Mouse (Mus musculus): ENCODE results near the gene Il4.

Gene Il4

GRCm38 (mm10) chr11:53615575-53615974, 2.9 kb downstream of the Il4 start:
- no peak for DNase-seq (ENCODE audit: low read depth, low spot score)
- H3K27me3 ChIP-seq (ENCODE audit: control insufficient read depth, insufficient read depth, low read length, poor library complexity, severe bottlenecking): no peaks in the 10 kb centered on the region

GRCm38 (mm10) chr11:53615172-53615571, 3.3 kb downstream of the Il4 start:
- Histone ChIP-seq H3K36me3 (ENCODE audit: control insufficient read depth, insufficient read depth, low read length, poor library complexity, severe bottlenecking) (no peaks in the 10 kb centered on the region), H3K27me3 (ENCODE audit: control insufficient read depth, insufficient read depth, low read length, poor library complexity, severe bottlenecking) (no peaks in the 10 kb centered on the region)
- no peak for DNase-seq (ENCODE audit: low read depth, low spot score)

More at GRCm38 (mm10) chr11:53615575-53615974, 2.9 kb downstream of the Il4 start:
- no peaks in the 10 kb centered on the region for H3K36me3 ChIP-seq (ENCODE audit: control insufficient read depth, insufficient read depth, low read length, poor library complexity, severe bottlenecking)

GRCm38 (mm10) chr11:53609672-53610071, 8.8 kb downstream of the Il4 start:
- DNase-seq (ENCODE audit: low read depth, low spot score): peak; percentile 25
- no peaks in the 10 kb centered on the region for H3K36me3 ChIP-seq (ENCODE audit: control insufficient read depth, insufficient read depth, low read length, poor library complexity, severe bottlenecking)

GRCm38 (mm10) chr11:53609231-53609630, 9.2 kb downstream of the Il4 start:
- H3K36me3 ChIP-seq (ENCODE audit: control insufficient read depth, insufficient read depth, low read length, poor library complexity, severe bottlenecking): no peaks in the 10 kb centered on the region
- no peaks in the 10 kb centered on the region for H3K27me3 ChIP-seq (ENCODE audit: control insufficient read depth, insufficient read depth, low read length, poor library complexity, severe bottlenecking)
- DNase-seq (ENCODE audit: low read depth, low spot score): peak; percentile 41

More at GRCm38 (mm10) chr11:53609672-53610071, 8.8 kb downstream of the Il4 start:
- no peaks in the 10 kb centered on the region for H3K27me3 ChIP-seq (ENCODE audit: control insufficient read depth, insufficient read depth, low read length, poor library complexity, severe bottlenecking)

GRCm38 (mm10) chr11:53605609-53606008, 12.9 kb downstream of the Il4 start:
- DNase-seq (ENCODE audit: low read depth, low spot score): peak; percentile 16
- no peaks in the 10 kb centered on the region for H3K27me3 ChIP-seq (ENCODE audit: control insufficient read depth, insufficient read depth, low read length, poor library complexity, severe bottlenecking)
- H3K36me3 ChIP-seq (ENCODE audit: control insufficient read depth, insufficient read depth, low read length, poor library complexity, severe bottlenecking): no peaks in the 10 kb centered on the region

GRCm38 (mm10) chr11:53604983-53605382, 13.5 kb downstream of the Il4 start:
- Histone ChIP-seq H3K27me3 (ENCODE audit: control insufficient read depth, insufficient read depth, low read length, poor library complexity, severe bottlenecking) (no peaks in the 10 kb centered on the region), H3K36me3 (ENCODE audit: control insufficient read depth, insufficient read depth, low read length, poor library complexity, severe bottlenecking) (no peaks in the 10 kb centered on the region)
- no peak for DNase-seq (ENCODE audit: low read depth, low spot score)

- Histone ChIP-seq H3K27me3 (ENCODE audit: control insufficient read depth, insufficient read depth, low read length, poor library complexity, severe bottlenecking) (no peaks in the 10 kb centered on the region), H3K36me3 (ENCODE audit: control insufficient read depth, insufficient read depth, low read length, poor library complexity, severe bottlenecking) (no peaks in the 10 kb centered on the region)
- DNase-seq (ENCODE audit: low read depth, low spot score): no peak
These were observed 27.4 kb downstream of the Il4 start for GRCm38 (mm10) chr11:53591116-53591515.

GRCm38 (mm10) chr11:53590368-53590768, 28.1 kb downstream of the Il4 start:
- peak; percentile 77 for DNase-seq (ENCODE audit: low read depth, low spot score)

GRCm38 (mm10) chr11:53588279-53588678, 30.2 kb downstream of the Il4 start:
- DNase-seq (ENCODE audit: low read depth, low spot score): no peak
- Histone ChIP-seq H3K27me3 (ENCODE audit: control insufficient read depth, insufficient read depth, low read length, poor library complexity, severe bottlenecking) (no peaks in the 10 kb centered on the region), H3K36me3 (ENCODE audit: control insufficient read depth, insufficient read depth, low read length, poor library complexity, severe bottlenecking) (no peaks in the 10 kb centered on the region)

More at GRCm38 (mm10) chr11:53590368-53590768, 28.1 kb downstream of the Il4 start:
- Histone ChIP-seq H3K27me3 (ENCODE audit: control insufficient read depth, insufficient read depth, low read length, poor library complexity, severe bottlenecking) (no peaks in the 10 kb centered on the region), H3K36me3 (ENCODE audit: control insufficient read depth, insufficient read depth, low read length, poor library complexity, severe bottlenecking) (no peaks in the 10 kb centered on the region)

GRCm38 (mm10) chr11:53585510-53585909, 33.0 kb downstream of the Il4 start:
- Histone ChIP-seq H3K27me3 (ENCODE audit: control insufficient read depth, insufficient read depth, low read length, poor library complexity, severe bottlenecking) (no peaks in the 10 kb centered on the region), H3K36me3 (ENCODE audit: control insufficient read depth, insufficient read depth, low read length, poor library complexity, severe bottlenecking) (no peaks in the 10 kb centered on the region)
- no peak for DNase-seq (ENCODE audit: low read depth, low spot score)

GRCm38 (mm10) chr11:53584849-53585248, 33.6 kb downstream of the Il4 start:
- Histone ChIP-seq H3K36me3 (ENCODE audit: control insufficient read depth, insufficient read depth, low read length, poor library complexity, severe bottlenecking) (no peaks in the 10 kb centered on the region), H3K27me3 (ENCODE audit: control insufficient read depth, insufficient read depth, low read length, poor library complexity, severe bottlenecking) (no peaks in the 10 kb centered on the region)
- peak; percentile 49 for DNase-seq (ENCODE audit: low read depth, low spot score)

- no peak for DNase-seq (ENCODE audit: low read depth, low spot score)
- no peaks in the 10 kb centered on the region for H3K27me3 ChIP-seq (ENCODE audit: control insufficient read depth, insufficient read depth, low read length, poor library complexity, severe bottlenecking)
- no peaks in the 10 kb centered on the region for H3K36me3 ChIP-seq (ENCODE audit: control insufficient read depth, insufficient read depth, low read length, poor library complexity, severe bottlenecking)
These were observed 35.3 kb downstream of the Il4 start for GRCm38 (mm10) chr11:53583151-53583550.

GRCm38 (mm10) chr11:53580562-53580961, 37.9 kb downstream of the Il4 start:
- Histone ChIP-seq H3K36me3 (ENCODE audit: control insufficient read depth, insufficient read depth, low read length, poor library complexity, severe bottlenecking) (no peaks in the 10 kb centered on the region), H3K27me3 (ENCODE audit: control insufficient read depth, insufficient read depth, low read length, poor library complexity, severe bottlenecking) (no peaks in the 10 kb centered on the region)
- DNase-seq (ENCODE audit: low read depth, low spot score): no peak

- peak; percentile 95 for DNase-seq (ENCODE audit: low read depth, low spot score)
- Histone ChIP-seq H3K36me3 (ENCODE audit: control insufficient read depth, insufficient read depth, low read length, poor library complexity, severe bottlenecking) (no peaks in the 10 kb centered on the region), H3K27me3 (ENCODE audit: control insufficient read depth, insufficient read depth, low read length, poor library complexity, severe bottlenecking) (no peaks in the 10 kb centered on the region)
These were observed 51.0 kb downstream of the Il4 start, which contains the start of gene Kif3a for GRCm38 (mm10) chr11:53567224-53568014. Gene Kif3a, plus strand, starts transcription at chr11:53567379.

- no peak for DNase-seq (ENCODE audit: low read depth, low spot score)
- Histone ChIP-seq H3K36me3 (ENCODE audit: control insufficient read depth, insufficient read depth, low read length, poor library complexity, severe bottlenecking) (no peaks in the 10 kb centered on the region), H3K27me3 (ENCODE audit: control insufficient read depth, insufficient read depth, low read length, poor library complexity, severe bottlenecking) (no peaks in the 10 kb centered on the region)
These were observed 51.8 kb downstream of the Il4 start for GRCm38 (mm10) chr11:53566646-53567045.
